Mouse (Mus musculus): ENCODE data around the gene Add1.

The Add1 gene

GRCm38 (mm10) chr5:34573268-34574221, at the start of gene Add1:
Gene Add1 (plus strand): TSS chr5:34573664.
- in situ Hi-C loops (cut with MboI; ENCODE audit: low pct_unique_long_range_greater_than_20kb in 1 of 2, low sequenced_read_pairs in 2 of 2, unreplicated experiment in 1 of 2), result no loop called here

- in situ Hi-C loops (cut with MboI; ENCODE audit: low pct_unique_long_range_greater_than_20kb in 1 of 2, low sequenced_read_pairs in 2 of 2, unreplicated experiment in 1 of 2), result no loop called here
These were observed 49.4 kb upstream of the Add1 start for GRCm38 (mm10) chr5:34523958-34524485.

- in situ Hi-C loops (cut with MboI; ENCODE audit: low pct_unique_long_range_greater_than_20kb in 1 of 2, low sequenced_read_pairs in 2 of 2, unreplicated experiment in 1 of 2), result no loop called here
These were observed 49.0 kb upstream of the Add1 start for GRCm38 (mm10) chr5:34524511-34524910.

- in situ Hi-C loops (cut with MboI; ENCODE audit: low pct_unique_long_range_greater_than_20kb in 1 of 2, low sequenced_read_pairs in 2 of 2, unreplicated experiment in 1 of 2), result loop anchor here in 1 of 2 experiments (25.0 kb wide), 1 partner anchor 111 kb away; the partner anchor contains the start of gene Mfsd10
These were observed 47.6 kb upstream of the Add1 start, which contains the start of gene Sh3bp2 for GRCm38 (mm10) chr5:34525663-34526476. Gene Sh3bp2 (plus strand): TSS chr5:34525838.

GRCm38 (mm10) chr5:34526477-34526775, 47.0 kb upstream of the Add1 start:
- in situ Hi-C loops (cut with MboI; ENCODE audit: low pct_unique_long_range_greater_than_20kb in 1 of 2, low sequenced_read_pairs in 2 of 2, unreplicated experiment in 1 of 2), result loop anchor here in 1 of 2 experiments (25.0 kb wide), 1 partner anchor 111 kb away; the partner anchor contains the start of gene Mfsd10

GRCm38 (mm10) chr5:34527352-34527751, 46.1 kb upstream of the Add1 start:
- in situ Hi-C loops (cut with MboI; ENCODE audit: low pct_unique_long_range_greater_than_20kb in 1 of 2, low sequenced_read_pairs in 2 of 2, unreplicated experiment in 1 of 2), result loop anchor here in 1 of 2 experiments (25.0 kb wide), 1 partner anchor 110 kb away; the partner anchor contains the start of gene Mfsd10

GRCm38 (mm10) chr5:34528724-34529123, 44.7 kb upstream of the Add1 start:
- in situ Hi-C loops (cut with MboI; ENCODE audit: low pct_unique_long_range_greater_than_20kb in 1 of 2, low sequenced_read_pairs in 2 of 2, unreplicated experiment in 1 of 2), result loop anchor here in 1 of 2 experiments (25.0 kb wide), 1 partner anchor 109 kb away; the partner anchor contains the start of gene Mfsd10

GRCm38 (mm10) chr5:34530116-34530515, 43.3 kb upstream of the Add1 start:
- in situ Hi-C loops (cut with MboI; ENCODE audit: low pct_unique_long_range_greater_than_20kb in 1 of 2, low sequenced_read_pairs in 2 of 2, unreplicated experiment in 1 of 2), result loop anchor here in 1 of 2 experiments (25.0 kb wide), 1 partner anchor 107 kb away; the partner anchor contains the start of gene Mfsd10

- in situ Hi-C loops (cut with MboI; ENCODE audit: low pct_unique_long_range_greater_than_20kb in 1 of 2, low sequenced_read_pairs in 2 of 2, unreplicated experiment in 1 of 2), result loop anchor here in 1 of 2 experiments (25.0 kb wide), 1 partner anchor 107 kb away; the partner anchor contains the start of gene Mfsd10
These were observed 42.8 kb upstream of the Add1 start for GRCm38 (mm10) chr5:34530687-34531086.

- in situ Hi-C loops (cut with MboI; ENCODE audit: low pct_unique_long_range_greater_than_20kb in 1 of 2, low sequenced_read_pairs in 2 of 2, unreplicated experiment in 1 of 2), result loop anchor here in 1 of 2 experiments (25.0 kb wide), 1 partner anchor 104 kb away; the partner anchor contains the start of gene Mfsd10
These were observed 40.4 kb upstream of the Add1 start for GRCm38 (mm10) chr5:34533066-34533465.

GRCm38 (mm10) chr5:34533820-34534219, 39.6 kb upstream of the Add1 start:
- in situ Hi-C loops (cut with MboI; ENCODE audit: low pct_unique_long_range_greater_than_20kb in 1 of 2, low sequenced_read_pairs in 2 of 2, unreplicated experiment in 1 of 2), result loop anchor here in 1 of 2 experiments (25.0 kb wide), 1 partner anchor 103 kb away; the partner anchor contains the start of gene Mfsd10

- in situ Hi-C loops (cut with MboI; ENCODE audit: low pct_unique_long_range_greater_than_20kb in 1 of 2, low sequenced_read_pairs in 2 of 2, unreplicated experiment in 1 of 2), result loop anchor here in 1 of 2 experiments (25.0 kb wide), 1 partner anchor 102 kb away; the partner anchor contains the start of gene Mfsd10
These were observed 38.5 kb upstream of the Add1 start for GRCm38 (mm10) chr5:34534776-34535581.

GRCm38 (mm10) chr5:34535831-34536230, 37.6 kb upstream of the Add1 start:
- in situ Hi-C loops (cut with MboI; ENCODE audit: low pct_unique_long_range_greater_than_20kb in 1 of 2, low sequenced_read_pairs in 2 of 2, unreplicated experiment in 1 of 2), result loop anchor here in 1 of 2 experiments (25.0 kb wide), 1 partner anchor 101 kb away; the partner anchor contains the start of gene Mfsd10

GRCm38 (mm10) chr5:34538079-34538478, 35.4 kb upstream of the Add1 start:
- in situ Hi-C loops (cut with MboI; ENCODE audit: low pct_unique_long_range_greater_than_20kb in 1 of 2, low sequenced_read_pairs in 2 of 2, unreplicated experiment in 1 of 2), result loop anchor here in 1 of 2 experiments (25.0 kb wide), 1 partner anchor 99 kb away; the partner anchor contains the start of gene Mfsd10

GRCm38 (mm10) chr5:34538527-34538926, 34.9 kb upstream of the Add1 start:
- in situ Hi-C loops (cut with MboI; ENCODE audit: low pct_unique_long_range_greater_than_20kb in 1 of 2, low sequenced_read_pairs in 2 of 2, unreplicated experiment in 1 of 2), result loop anchor here in 1 of 2 experiments (25.0 kb wide), 1 partner anchor 99 kb away; the partner anchor contains the start of gene Mfsd10

GRCm38 (mm10) chr5:34539121-34539520, 34.3 kb upstream of the Add1 start:
- in situ Hi-C loops (cut with MboI; ENCODE audit: low pct_unique_long_range_greater_than_20kb in 1 of 2, low sequenced_read_pairs in 2 of 2, unreplicated experiment in 1 of 2), result loop anchor here in 1 of 2 experiments (25.0 kb wide), 1 partner anchor 98 kb away; the partner anchor contains the start of gene Mfsd10

GRCm38 (mm10) chr5:34542166-34542565, 31.3 kb upstream of the Add1 start:
- in situ Hi-C loops (cut with MboI; ENCODE audit: low pct_unique_long_range_greater_than_20kb in 1 of 2, low sequenced_read_pairs in 2 of 2, unreplicated experiment in 1 of 2), result loop anchor here in 1 of 2 experiments (25.0 kb wide), 1 partner anchor 95 kb away; the partner anchor contains the start of gene Mfsd10
